Mouse (Mus musculus): ENCODE results near the gene Vmn2r103.

The Vmn2r103 gene

GRCm38 (mm10) chr17:19773063-19773462 lies at the start of gene Vmn2r103:
Gene Vmn2r103, plus strand, starts transcription at chr17:19773363.
- no peak for DNase-seq (ENCODE audit: low read depth, low spot score)

- DNase-seq (ENCODE audit: low read depth, low spot score), result no peak
These were observed 5.8 kb downstream of the Vmn2r103 start for GRCm38 (mm10) chr17:19778994-19779393.

- no peak for DNase-seq (ENCODE audit: low read depth, low spot score)
These were observed 16.1 kb downstream of the Vmn2r103 start for GRCm38 (mm10) chr17:19789248-19789647.

All from embryo, embryonic 11.5 days (tissue).